Mouse (Mus musculus) stomach, embryonic 14.5 days (tissue): ENCODE data around the gene Ccdc172. TPM values are rescaled to one million over a fixed set of nuclear protein-coding genes. Genes with fewer than 3 reads are reported as not detected.

Experiments
- ATAC-seq: fragments of 200-750 bp; cut with Nextera tagmentation; 2 replicates; pipeline ENCODE4 v1.8.0; 2017; ENCODE audit warnings: low read depth, moderate TSS enrichment; ENCODE audit not compliant: insufficient number of reproducible peaks, insufficient read depth, low FRiP score
- H3K27ac ChIP-seq: fragments of 300-500 bp; sonication (generic); 2 replicates; pipeline ENCODE4 v1.5.1; 2014; ENCODE audit warnings: mild to moderate bottlenecking, low read length, moderate library complexity, mixed read lengths
- H3K27me3 ChIP-seq: fragments of 300-500 bp; sonication (generic); 2 replicates; pipeline ENCODE4 v1.6.1; 2014; ENCODE audit warnings: low read length, control low read depth, mixed read lengths; ENCODE audit not compliant: control insufficient read depth, insufficient read depth
- H3K36me3 ChIP-seq: fragments of 300-500 bp; sonication (generic); 2 replicates; pipeline ENCODE4 v1.6.1; 2014; ENCODE audit warnings: mild to moderate bottlenecking, control low read depth, low read length, moderate library complexity, mixed read lengths; ENCODE audit not compliant: control insufficient read depth, insufficient read depth
- H3K4me1 ChIP-seq: fragments of 300-500 bp; sonication (generic); 2 replicates; pipeline ENCODE4 v1.6.1; 2014; ENCODE audit warnings: low read length, control low read depth, mixed read lengths; ENCODE audit not compliant: control insufficient read depth, insufficient read depth
- H3K4me2 ChIP-seq: fragments of 300-500 bp; sonication (generic); replicated peaks from 2 replicates; pipeline ENCODE4 v1.6.1; 2014; ENCODE audit warnings: low read depth, low read length, control low read depth
- H3K4me3 ChIP-seq: fragments of 300-500 bp; sonication (generic); 2 replicates; pipeline ENCODE4 v1.5.1; 2014; ENCODE audit warnings: low read depth, low read length, control low read depth
- H3K9ac ChIP-seq: fragments of 300-500 bp; sonication (generic); replicated peaks from 2 replicates; pipeline ENCODE4 v1.6.1; 2014; ENCODE audit warnings: low read depth, mild to moderate bottlenecking, control low read depth, low read length, moderate library complexity, mixed read lengths
- H3K9me3 ChIP-seq: fragments of 300-500 bp; sonication (generic); 2 replicates; pipeline ENCODE4 v1.6.1; 2016; ENCODE audit warnings: low read depth, low read length, control low read depth; ENCODE audit not compliant: control insufficient read depth
- WGBS: fragments of 180-500 bp; shearing (Covaris S2); extraction: QIAGEN DNeasy Blood & Tissue Kit; methylation state at CpG from one replicate; pipeline ENCODE4 v1.1.7; 2014; 5-methylcytosine and 5-hydroxymethylcytosine counted together
- polyA plus RNA-seq: library from polyadenylated mRNA; unstranded; fragments of >200 nt; fragmentation: Nextera tagmentation; extraction: Ambion mirVana; gene quantifications from 2 replicates; pipeline ENCODE4 v1.2.1, GENCODE M21; 2014

The Ccdc172 gene
- polyA plus RNA-seq, 1 experiment from 2014 or later: not detected

DNA sequence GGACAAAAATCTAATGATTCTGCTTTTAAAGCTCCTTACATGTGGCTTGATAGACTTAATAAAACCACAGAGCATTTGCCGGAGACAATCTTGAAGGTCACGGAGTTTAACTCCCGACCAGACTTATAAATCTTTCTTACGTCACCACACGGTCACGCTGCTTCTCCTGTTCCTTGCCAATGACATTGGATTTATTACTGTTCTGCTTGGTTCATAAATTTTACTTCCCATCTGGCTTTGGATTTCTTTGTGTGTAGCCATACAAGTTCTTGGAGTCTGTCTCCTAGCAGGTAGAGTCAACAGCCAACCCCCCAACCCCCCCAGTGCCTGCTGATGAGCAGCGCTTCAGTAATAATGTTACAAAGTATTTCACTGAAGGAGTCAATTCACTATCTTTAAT is 70.2 kb downstream of the Ccdc172 start:
- Histone ChIP-seq H3K9ac (no peak overlapping the region), H3K27me3 (no peaks in the 10 kb centered on the region), H3K4me2 (no peak overlapping the region), H3K27ac (no peak overlapping the region), H3K4me3 (no peak overlapping the region), H3K9me3 (no peaks in the 10 kb centered on the region), H3K4me1 (0 out of 2 replicates have a peak, but pooled peaks cover 2% of the 10 kb centered on the region), H3K36me3 (no peaks in the 10 kb centered on the region)
- no peak for ATAC-seq
- WGBS: 43% methylated on average over 7 of the region's 7 CpGs

DNA sequence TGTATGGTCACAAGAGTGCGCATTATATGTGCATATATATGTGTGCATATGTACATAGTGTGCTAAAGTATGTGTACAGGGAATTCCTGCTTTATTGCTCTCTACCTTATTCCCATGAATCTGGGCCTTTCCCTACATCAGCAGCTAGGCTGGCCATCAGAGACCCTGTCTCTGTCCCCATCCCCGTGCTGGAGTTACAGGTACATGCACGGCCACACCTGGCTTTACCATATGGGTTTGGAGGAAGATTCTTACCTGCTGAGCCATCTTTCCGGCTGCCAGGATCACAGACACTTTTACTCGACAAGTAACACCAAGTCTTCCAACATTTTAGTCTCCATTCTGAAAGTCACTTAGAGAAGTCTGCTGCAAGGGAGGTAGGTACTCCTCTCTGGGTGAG is 71.2 kb downstream of the Ccdc172 start:
- Histone ChIP-seq H3K9ac (no peak overlapping the region), H3K9me3 (no peaks in the 10 kb centered on the region), H3K27me3 (no peaks in the 10 kb centered on the region), H3K4me2 (no peak overlapping the region), H3K27ac (no peak overlapping the region), H3K4me1 (0 out of 2 replicates have a peak, but pooled peaks cover 2% of the 10 kb centered on the region), H3K4me3 (no peak overlapping the region), H3K36me3 (no peaks in the 10 kb centered on the region)
- WGBS: 92% methylated on average over 5 of the region's 5 CpGs
- no peak for ATAC-seq

DNA sequence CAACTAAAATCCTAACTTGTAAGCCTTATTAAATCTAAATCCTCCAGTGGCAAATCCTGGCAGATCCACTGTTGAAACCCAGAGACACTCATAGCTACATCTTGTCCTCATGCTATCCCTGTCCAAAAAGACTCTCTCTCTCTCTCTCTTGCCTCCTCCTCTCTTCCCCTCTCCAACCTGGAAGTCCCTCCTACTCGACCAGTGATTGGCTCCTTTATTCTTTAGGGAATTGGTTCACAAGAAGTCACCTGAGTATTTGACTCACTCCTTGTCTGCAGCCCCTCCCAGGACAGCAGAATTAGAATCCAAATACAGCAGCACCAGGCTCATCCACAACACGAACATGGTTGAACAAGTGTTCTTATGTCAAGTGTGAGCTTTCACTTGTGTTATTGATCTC is 74.3 kb downstream of the Ccdc172 start:
- Histone ChIP-seq H3K4me3 (no peak overlapping the region), H3K36me3 (no peaks in the 10 kb centered on the region), H3K9me3 (no peaks in the 10 kb centered on the region), H3K4me2 (no peak overlapping the region), H3K27ac (no peak overlapping the region), H3K4me1 (0 out of 2 replicates have a peak, but pooled peaks cover 2% of the 10 kb centered on the region), H3K9ac (no peak overlapping the region), H3K27me3 (no peaks in the 10 kb centered on the region)
- no peak for ATAC-seq
- 59% methylated on average over 2 of the region's 2 CpGs for WGBS

DNA sequence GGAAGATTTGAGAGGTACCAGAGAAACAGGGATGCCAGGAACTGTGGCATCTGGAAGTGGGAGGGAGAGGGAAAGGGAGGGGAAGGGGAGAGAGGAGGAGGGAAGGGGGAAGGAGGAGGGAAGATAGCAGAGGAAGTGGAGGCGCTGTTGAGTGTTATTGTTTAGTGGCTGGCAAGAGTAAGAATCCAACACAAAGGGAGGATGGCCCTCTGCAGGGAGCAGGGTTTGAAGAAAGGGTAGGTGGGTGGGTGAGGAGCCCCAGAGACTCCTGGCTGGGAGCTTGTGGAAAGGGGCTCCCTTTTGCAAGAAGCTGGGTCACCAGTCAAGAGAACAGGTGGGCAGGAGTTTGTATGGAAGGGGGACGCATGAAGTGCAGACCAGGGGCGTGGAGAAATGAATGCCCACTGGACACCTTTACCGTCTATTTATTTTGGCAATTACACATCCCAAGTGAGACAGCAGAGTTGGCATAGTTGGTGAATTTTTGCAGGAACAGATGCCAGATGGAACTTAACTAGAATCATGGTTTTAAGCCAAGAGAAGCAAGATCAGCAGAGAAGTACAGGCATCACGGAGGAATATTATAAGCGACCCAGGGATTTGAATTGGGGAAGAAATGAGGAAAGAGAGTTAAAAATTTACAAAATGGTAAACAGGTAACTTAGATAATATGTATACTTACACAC is 78.6 kb downstream of the Ccdc172 start:
- peaks cover 5% of the 10 kb centered on the region; the same call in 1 of the 2 replicates for H3K9me3 ChIP-seq
- no peak overlapping the region for H3K4me2 ChIP-seq
- H3K27ac ChIP-seq: no peak overlapping the region
- WGBS: 76% methylated on average over 6 of the region's 6 CpGs
- no peaks in the 10 kb centered on the region for H3K4me1 ChIP-seq
- no peak overlapping the region for H3K4me3 ChIP-seq
- no peaks in the 10 kb centered on the region for H3K27me3 ChIP-seq
- no peaks in the 10 kb centered on the region for H3K36me3 ChIP-seq
- ATAC-seq: no peak
- no peak overlapping the region for H3K9ac ChIP-seq

DNA sequence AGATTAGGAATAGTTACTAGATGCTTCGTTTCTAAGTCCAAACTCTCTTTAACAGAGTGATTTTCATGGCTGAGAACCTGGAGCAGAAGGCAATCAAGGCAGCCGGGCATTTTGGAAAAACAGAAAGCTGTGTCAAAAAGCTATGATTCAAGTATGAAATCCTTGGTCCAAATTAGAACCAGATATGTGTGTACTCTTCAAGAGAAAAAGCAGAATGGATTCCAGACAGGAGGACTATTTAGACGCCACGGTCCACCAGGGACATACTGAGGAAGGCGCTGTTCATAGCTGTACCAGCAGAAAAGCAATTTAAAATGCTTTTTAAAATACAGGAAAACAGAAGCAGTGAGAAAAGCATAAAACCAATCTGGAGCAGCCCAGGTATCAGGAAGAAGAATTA is 88.6 kb downstream of the Ccdc172 start:
- H3K9ac ChIP-seq: no peak overlapping the region
- H3K36me3 ChIP-seq: no peaks in the 10 kb centered on the region
- no peak overlapping the region for H3K4me3 ChIP-seq
- peaks cover 5% of the 10 kb centered on the region; the same call in 1 of the 2 replicates for H3K9me3 ChIP-seq
- H3K4me2 ChIP-seq: no peak overlapping the region
- no peaks in the 10 kb centered on the region for H3K4me1 ChIP-seq
- no peaks in the 10 kb centered on the region for H3K27me3 ChIP-seq
- no peak for ATAC-seq
- H3K27ac ChIP-seq: no peak overlapping the region
- 89% methylated on average over 5 of the region's 5 CpGs for WGBS

Other genes starting within 250 kb of the Ccdc172 start
- gene Gfra1, start 56.1 kb upstream of the Ccdc172 start, polyA plus RNA-seq: 63.7 and 66.3 TPM in 2 replicates
- gene Pnlip, start 140.5 kb downstream of the Ccdc172 start, polyA plus RNA-seq: 0.27 and 0.28 TPM in 2 replicates
- gene Pnliprp1, start 216.9 kb downstream of the Ccdc172 start, polyA plus RNA-seq: 254 TPM in 1 of 2 replicates, not detected in the other
- gene Pnliprp2, start 247.7 kb downstream of the Ccdc172 start, polyA plus RNA-seq: 1.1 and 3.0 TPM in 2 replicates